Mouse (Mus musculus): ENCODE measurements around the gene Nfrkb. TPM values are rescaled to one million over a fixed set of nuclear protein-coding genes. Genes with fewer than 3 reads are reported as not detected.

Gene Nfrkb
- 10 to 100 TPM in 1 of 2 experiments, 1 to 10 TPM in 1; 7.6 to 10.4 TPM for total RNA-seq (2021)
- long read RNA-seq, experiment 1, partial matches to known transcripts = 0 of 1 reads
- long read RNA-seq, experiment 1, other reads (novel, unspliced or antisense) = 1 of 1 reads
- long read RNA-seq, experiment 2 = 0 reads

DNA sequence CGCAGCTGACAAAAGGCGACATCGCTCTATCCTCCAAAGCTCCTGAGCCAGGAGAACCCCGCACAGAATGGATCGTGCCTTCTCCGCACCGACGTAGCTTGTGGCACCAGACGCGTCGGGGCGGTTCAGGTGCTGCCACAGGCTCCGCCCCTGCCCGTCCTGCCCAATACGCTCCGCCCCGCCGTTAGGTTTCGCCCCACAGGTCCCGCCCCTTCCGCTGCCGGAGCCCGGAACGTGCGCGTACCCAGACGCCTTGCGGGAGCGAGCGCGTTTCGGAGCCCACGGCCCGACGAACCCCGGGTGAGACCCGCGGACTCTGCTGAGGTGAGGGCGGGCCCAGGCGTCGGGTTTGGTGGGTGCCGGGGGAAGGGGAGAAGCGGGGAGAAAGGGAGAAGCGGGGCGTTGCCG is at the start of gene Nfrkb:
TSS of gene Nfrkb (plus strand) at position 246 of the 408 bp plus-strand sequence.
- DNase-seq = peak; percentile 90 to 95
- intact Hi-C loops (cut with DNase I) = no loop called here

DNA sequence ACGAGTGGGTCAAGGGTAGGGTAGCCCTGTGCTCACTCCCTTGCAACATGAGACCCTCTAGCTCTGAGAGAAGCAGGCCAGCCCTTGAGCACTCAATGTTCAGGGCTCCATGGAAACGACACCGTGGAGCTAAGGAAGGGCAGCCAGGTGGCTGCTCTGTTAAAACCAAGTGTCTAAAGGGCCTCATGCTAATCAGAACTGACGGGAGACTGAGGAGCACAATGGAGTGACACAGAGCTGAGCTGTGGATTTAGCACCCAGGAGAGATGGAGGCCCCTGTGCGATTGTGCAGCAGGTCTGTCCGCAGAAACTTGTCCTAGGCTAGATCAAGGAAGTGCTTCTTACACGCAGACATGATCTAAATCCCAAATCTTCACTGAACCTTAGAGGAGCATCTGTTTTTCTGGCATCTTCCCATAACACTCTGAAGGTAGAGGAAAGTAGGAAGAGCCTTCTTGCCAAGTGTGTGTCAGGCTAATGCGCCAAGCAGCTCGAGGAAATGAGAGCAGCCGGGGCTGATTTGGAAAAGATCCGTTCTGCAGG is 41.6 kb upstream of the Nfrkb start:
- intact Hi-C loops (cut with DNase I) = no loop called here

GRCm38 (mm10) chr9:31346575-31347080 is 39.4 kb upstream of the Nfrkb start:
- intact Hi-C loops (cut with DNase I) = no loop called here
- no peak for DNase-seq

More for the DNA sequence above, 41.6 kb upstream of the Nfrkb start:
- no peak for DNase-seq

DNA sequence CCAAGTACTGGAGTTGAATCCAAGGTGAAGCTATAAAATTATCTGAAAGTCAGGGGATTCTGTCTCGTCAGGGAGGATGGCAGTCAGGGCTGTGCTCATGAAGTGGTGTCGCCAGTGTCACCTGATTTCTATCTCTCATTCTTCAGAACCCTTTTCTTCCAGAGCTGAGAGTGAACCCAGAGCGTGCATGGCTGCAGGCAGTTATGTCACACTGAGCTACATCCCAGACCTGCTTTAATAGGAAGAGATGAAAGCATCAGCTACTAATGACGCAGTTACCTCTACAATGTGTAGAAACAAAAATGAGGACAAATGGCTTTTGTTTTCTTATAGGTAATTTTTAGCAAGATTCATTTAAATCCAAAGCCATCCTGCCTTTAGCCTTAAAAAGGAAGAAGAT is 37.5 kb upstream of the Nfrkb start:
- DNase-seq = no peak
- intact Hi-C loops (cut with DNase I) = loop anchor here (2.0 kb wide), 1 partner anchor 198 kb away; no protein-coding TSS in a partner anchor

- peak; percentile 49 to 69 for DNase-seq
- intact Hi-C loops (cut with DNase I) = loop anchor here (2.0 kb wide), 1 partner anchor 198 kb away; no protein-coding TSS in a partner anchor
Observed at GRCm38 (mm10) chr9:31348915-31349314, 37.1 kb upstream of the Nfrkb start.

GRCm38 (mm10) chr9:31352716-31353115 is 33.3 kb upstream of the Nfrkb start:
- intact Hi-C loops (cut with DNase I) = no loop called here
- DNase-seq = no peak

DNA sequence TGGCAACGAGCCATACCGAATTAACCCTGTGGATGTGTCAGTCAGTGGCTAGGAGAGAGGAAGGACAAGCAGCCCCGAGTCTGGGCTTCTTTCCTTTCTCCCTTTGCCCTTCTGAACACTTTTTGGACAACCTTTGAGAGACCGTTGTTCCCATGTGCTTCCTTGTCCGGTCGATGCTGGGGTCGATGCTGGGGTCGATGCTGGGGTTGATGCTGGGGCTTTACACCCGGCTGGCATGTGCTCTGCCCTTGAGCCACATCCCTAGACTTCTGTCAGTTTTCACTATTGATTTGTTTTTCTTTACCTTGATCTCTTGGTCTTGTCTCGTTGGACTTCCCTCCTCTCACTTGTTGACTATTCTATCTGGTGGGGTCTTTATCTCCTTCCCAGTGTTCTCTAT is 32.5 kb upstream of the Nfrkb start:
- DNase-seq = no peak
- intact Hi-C loops (cut with DNase I) = no loop called here

DNA sequence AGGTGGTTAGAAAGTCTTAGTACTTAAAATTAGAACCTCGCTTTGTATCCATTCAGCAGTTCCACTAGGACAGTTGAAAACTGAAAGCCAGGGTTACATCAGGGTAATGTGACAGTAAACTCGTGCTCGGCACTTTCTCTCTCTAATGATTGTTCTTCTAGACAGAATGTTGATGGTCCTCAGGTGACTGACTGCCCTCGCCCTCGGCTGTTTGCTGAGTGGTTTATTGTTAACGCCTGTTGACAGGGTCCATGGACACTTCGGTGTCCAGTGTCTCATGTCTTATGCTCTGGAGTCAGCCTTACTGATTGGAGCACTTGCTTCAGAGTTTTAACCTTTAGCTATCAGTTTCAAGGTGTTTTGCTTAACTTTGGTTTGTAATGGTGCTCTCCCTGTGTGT is 31.9 kb upstream of the Nfrkb start:
- no peak for DNase-seq
- intact Hi-C loops (cut with DNase I) = no loop called here

GRCm38 (mm10) chr9:31363698-31364609 is 22.0 kb upstream of the Nfrkb start:
- DNase-seq = no peak
- intact Hi-C loops (cut with DNase I) = no loop called here

DNA sequence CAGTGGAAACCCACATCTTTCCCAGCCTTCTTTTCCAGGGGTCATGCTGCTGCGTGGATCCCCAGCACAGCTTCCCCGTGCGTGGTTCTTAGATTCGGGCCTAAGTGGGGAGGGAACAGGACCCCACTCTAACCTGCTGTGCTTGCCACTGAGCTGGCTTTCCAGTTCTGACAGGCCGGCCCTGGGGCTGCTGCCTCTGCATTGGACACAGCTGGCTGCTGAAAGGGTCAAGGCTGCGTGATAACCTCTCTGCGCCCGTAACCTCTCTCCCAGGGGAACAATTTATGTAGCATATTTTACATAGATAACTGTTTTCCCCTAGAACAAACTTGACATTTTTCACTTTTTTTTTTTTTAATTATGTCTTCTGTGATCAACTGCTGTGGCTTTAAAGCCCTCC is 20.9 kb upstream of the Nfrkb start:
- no peak for DNase-seq
- intact Hi-C loops (cut with DNase I) = no loop called here

GRCm38 (mm10) chr9:31371740-31372139 is 14.3 kb upstream of the Nfrkb start:
- no peak for DNase-seq
- intact Hi-C loops (cut with DNase I) = no loop called here

GRCm38 (mm10) chr9:31376661-31377060 is 9.3 kb upstream of the Nfrkb start:
- no peak for DNase-seq
- intact Hi-C loops (cut with DNase I) = no loop called here

- DNase-seq = no peak
- intact Hi-C loops (cut with DNase I) = no loop called here
Observed at GRCm38 (mm10) chr9:31384786-31385499, 1.0 kb upstream of the Nfrkb start.

- DNase-seq = no peak
- intact Hi-C loops (cut with DNase I) = no loop called here
Observed at GRCm38 (mm10) chr9:31385500-31385869, 507 bp upstream of the Nfrkb start.

DNA sequence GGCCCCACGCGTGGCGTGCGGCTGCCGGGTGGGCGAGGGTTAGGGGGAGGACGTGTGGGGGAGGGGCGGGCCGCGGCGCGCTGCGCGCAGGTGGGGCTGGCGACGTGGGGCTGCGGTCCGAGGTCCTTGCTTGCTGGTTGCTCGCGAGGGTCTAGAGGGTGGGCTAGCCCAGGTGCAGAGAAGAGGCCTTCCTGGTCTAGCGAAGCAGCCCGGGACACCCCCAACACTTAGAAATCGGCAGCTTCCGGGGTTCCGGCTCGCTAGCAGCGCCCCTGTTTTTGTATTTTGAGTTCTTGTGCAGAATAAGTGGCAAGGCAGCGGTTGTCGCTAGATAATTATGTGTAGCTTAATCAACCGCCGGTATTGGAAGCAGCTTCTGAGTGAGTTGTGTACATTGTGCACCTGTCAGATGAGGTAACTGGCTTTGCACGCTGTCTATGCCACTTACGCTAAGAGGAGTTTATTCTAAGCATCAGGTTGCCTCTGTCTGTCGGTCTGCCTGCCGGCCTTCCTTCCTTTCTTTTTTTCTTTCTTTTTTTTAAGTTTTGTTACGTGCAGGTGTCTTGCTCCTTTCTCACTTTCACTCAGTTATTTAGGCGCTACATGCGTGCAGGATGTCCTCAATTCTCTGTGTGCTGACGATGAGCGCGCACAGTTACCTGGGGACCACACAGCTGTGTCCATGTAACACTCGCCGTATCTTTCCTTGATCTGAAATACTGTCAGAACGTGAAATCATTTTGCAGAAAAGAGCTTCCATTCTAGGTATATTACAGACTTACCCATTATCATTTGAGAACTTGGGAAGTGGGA is 582 bp downstream of the Nfrkb start:
- intact Hi-C loops (cut with DNase I) = no loop called here
- DNase-seq = no peak

DNA sequence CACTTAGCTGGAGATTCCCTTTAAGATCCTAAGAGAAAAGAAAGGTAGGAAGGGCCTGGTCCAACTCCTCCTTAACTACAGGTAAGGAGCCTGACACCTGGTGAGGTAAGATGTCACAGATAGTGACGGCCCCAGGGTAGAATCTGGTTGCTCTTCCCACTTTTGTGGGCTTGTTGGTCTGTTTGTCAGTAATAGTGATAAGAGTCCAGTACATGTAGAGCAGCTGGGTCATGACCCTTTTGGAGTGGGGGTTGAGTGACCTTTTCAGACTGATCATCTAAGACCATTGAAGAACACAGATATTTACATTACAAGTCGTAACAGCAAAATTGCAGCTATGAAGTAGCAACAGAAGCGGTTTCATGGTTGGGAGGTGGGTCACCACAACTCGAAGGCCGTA is 1.2 kb downstream of the Nfrkb start:
- DNase-seq = no peak
- intact Hi-C loops (cut with DNase I) = no loop called here

DNA sequence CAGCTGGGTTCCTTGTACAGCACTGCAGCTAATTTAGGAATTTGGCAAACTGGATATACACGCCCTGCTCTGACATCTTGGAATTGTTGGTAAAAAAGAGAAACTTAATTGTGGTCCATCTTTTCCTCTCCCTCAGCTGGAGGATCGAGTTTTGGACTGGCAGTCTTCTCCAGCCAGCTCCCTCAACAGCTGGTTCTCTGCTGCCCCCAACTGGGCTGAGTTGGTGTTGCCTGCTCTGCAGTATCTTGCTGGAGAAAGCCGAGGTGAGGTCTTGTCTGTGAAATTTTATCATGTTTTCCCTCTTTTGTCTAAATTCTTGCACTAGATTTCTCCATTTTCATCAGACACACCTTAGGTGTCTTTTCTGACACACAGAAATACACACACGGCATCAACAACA is 14.4 kb downstream of the Nfrkb start:
- peak; percentile 48 to 51 for DNase-seq

GRCm38 (mm10) chr9:31404311-31404710 is 18.3 kb downstream of the Nfrkb start:
- no peak for DNase-seq
- intact Hi-C loops (cut with DNase I) = loop anchor here (5.0 kb wide), 1 partner anchor 252 kb away; no protein-coding TSS in a partner anchor

More for the DNA sequence above, 14.4 kb downstream of the Nfrkb start:
- intact Hi-C loops (cut with DNase I) = loop anchor here (5.0 kb wide), 1 partner anchor 248 kb away; no protein-coding TSS in a partner anchor

- intact Hi-C loops (cut with DNase I) = no loop called here
- DNase-seq = no peak
Observed at GRCm38 (mm10) chr9:31405217-31405616, 19.2 kb downstream of the Nfrkb start.

- DNase-seq = no peak
- intact Hi-C loops (cut with DNase I) = no loop called here
Observed at GRCm38 (mm10) chr9:31412165-31412564, 26.2 kb downstream of the Nfrkb start.
